Mouse (Mus musculus) lung, postnatal 4 days (tissue): ENCODE measurements around the gene Scg5.

ENCODE experiments used
- DNase-seq, 2 experiments: peaks; one replicate each; pipeline ENCODE4 v3.0.0; 2021

Gene Scg5

DNA sequence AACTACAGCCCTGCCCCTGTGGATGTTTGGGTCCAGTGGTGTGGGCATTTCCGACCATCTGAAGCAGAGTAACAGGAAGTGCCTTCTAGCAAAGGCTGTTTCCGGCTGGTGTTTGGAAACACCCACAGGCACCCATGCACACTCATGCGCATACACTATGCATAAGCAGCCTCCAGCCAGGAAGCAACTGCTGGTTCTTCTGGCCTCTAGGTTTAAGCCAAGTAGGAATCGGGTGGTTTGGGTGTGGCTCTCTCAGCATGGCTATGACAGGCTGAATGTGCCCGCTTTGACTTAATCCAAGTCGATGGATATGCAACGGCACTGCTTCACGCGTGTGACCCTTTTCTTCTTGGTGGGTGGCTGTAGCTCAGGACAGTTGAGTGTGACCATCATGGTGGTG, 79.6 kb downstream of the Scg5 start:
- peak in 1 of 2 experiments; percentile 20 for DNase-seq

GRCm38 (mm10) chr2:113728581-113728980, 100.3 kb downstream of the Scg5 start:
- no peak for DNase-seq
